Comparison of ENCODE assay signal across 10 mouse cellular contexts in the genomic region with DNA sequence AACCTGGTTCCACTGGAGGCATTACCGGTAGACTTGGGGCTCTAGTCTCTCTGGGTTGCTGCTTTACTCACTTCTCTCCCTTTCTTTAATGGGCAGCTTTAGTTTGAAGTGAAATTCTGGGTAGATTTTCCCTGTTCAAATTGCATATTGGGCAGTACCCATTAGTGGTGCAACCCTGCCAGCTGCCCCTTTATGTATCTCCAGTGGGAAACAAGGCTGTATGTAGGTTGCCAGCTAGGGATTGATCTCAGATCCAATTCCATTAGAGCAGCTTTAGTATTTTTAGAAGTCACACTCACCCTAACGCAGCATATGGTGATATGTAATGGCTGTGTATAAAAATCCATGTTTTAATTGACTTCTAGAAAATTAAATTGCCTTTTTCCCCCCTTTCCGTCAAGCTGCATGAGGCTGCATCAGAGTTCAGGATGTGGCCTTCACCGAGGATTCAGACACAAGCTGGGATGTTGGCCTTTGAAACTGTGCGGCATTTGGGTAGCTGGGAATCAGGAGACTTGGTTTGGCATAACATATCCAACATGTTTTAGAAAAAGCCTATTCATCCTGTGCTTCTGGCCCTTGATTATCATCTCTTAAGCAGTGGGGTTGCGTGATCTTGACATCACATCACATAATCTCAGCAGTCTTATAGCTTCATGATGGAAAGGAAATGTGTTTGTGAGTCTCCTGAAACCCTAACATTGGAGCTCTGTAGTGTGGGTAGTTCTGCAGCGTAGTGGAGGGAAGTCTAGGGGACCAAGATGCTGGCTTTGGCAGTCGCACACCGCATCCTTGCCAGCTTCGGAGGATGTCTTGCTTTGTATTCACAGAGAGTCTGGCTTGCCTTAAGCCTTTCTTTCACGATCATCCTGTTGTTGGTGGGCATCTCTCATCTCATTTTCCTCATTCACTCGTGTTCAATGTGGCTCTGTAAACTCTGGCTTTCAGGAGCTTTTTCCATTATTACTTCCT. TPM values are rescaled to one million over a fixed set of nuclear protein-coding genes. Genes with fewer than 3 reads are reported as not detected.
A peak's percentile ranks its signal among the peaks of the same experiment; 100 is the strongest.
DNase-seq lines count a peak whose midpoint lies in the region; ATAC-seq lines count a peak whose summit lies in the region.
"Had no signal": no experiment of that assay in that cellular context is flagged by ENCODE, and none has a peak within 500 bp of the region (broad histone marks: within the 10 kb centered on the region; RNA-seq: fewer than 3 reads in every experiment).

No protein-coding gene starts in this region.

- DNase-seq in left cerebral cortex, adult 18-20 months (ENCODE audit: low spot score in 2 of 2): peak; percentile 69 to 72
- DNase-seq in left cerebral cortex, adult 11 months (ENCODE audit: low spot score): no peak
- DNase-seq in layer of hippocampus, postnatal 36 days: peak; percentile 43 to 72
- peak; percentile 70 to 74 for DNase-seq in right cerebral cortex, postnatal 36 days (ENCODE audit: low spot score in 2 of 2)
- no peak for DNase-seq in adrenal gland, postnatal 10 days
- DNase-seq in heart, adult 8-10 months (ENCODE audit: low spot score): no peak

- ATAC-seq in forebrain, embryonic 16.5 days: peak; percentile 65
- ATAC-seq in kidney, embryonic 14.5 days (ENCODE audit: low FRiP score, low TSS enrichment): no peak

- no peak overlapping the region for H3K4me3 ChIP-seq in forebrain, embryonic 16.5 days (replicated peaks; ENCODE audit: low read length)
- no peak overlapping the region for H3K4me3 ChIP-seq in kidney, embryonic 14.5 days (ENCODE audit: low read length)
- H3K4me3 ChIP-seq: limb, embryonic 15.5 days had no signal

- no peak overlapping the region for H3K4me2 ChIP-seq in forebrain, embryonic 16.5 days (ENCODE audit: low read length)
- no peak overlapping the region for H3K4me2 ChIP-seq in kidney, embryonic 14.5 days (replicated peaks; ENCODE audit: low read depth, low read length)
- H3K4me2 ChIP-seq: limb, embryonic 15.5 days had no signal

- no peak overlapping the region for H3K9ac ChIP-seq in forebrain, embryonic 16.5 days (replicated peaks; ENCODE audit: low read depth, low read length)
- no peak overlapping the region for H3K9ac ChIP-seq in kidney, embryonic 14.5 days (ENCODE audit: low read depth, low read length)
- H3K9ac ChIP-seq: limb, embryonic 15.5 days had no signal

- no peaks in the 10 kb centered on the region for H3K36me3 ChIP-seq in forebrain, embryonic 16.5 days (ENCODE audit: control insufficient read depth, insufficient read depth)
- no peaks in the 10 kb centered on the region for H3K36me3 ChIP-seq in kidney, embryonic 14.5 days (ENCODE audit: control insufficient read depth, insufficient read depth, low read length)
- H3K36me3 ChIP-seq: limb, embryonic 15.5 days had no signal

- H3K9me3 ChIP-seq in forebrain, embryonic 16.5 days (ENCODE audit: control insufficient read depth, low read length): no peaks in the 10 kb centered on the region
- H3K9me3 ChIP-seq in kidney, embryonic 14.5 days (ENCODE audit: control insufficient read depth, low read length): no peaks in the 10 kb centered on the region
- H3K9me3 ChIP-seq: limb, embryonic 15.5 days had no signal

- H3K27me3 ChIP-seq in forebrain, embryonic 16.5 days (replicated peaks; ENCODE audit: control insufficient read depth, insufficient read depth, low read length): no peaks in the 10 kb centered on the region
- no peaks in the 10 kb centered on the region for H3K27me3 ChIP-seq in kidney, embryonic 14.5 days (ENCODE audit: control insufficient read depth, insufficient read depth, low read length)
- H3K27me3 ChIP-seq: limb, embryonic 15.5 days had no signal

- WGBS in forebrain, embryonic 16.5 days: 51% methylated on average over 12 of the region's 12 CpGs
- WGBS in kidney, embryonic 14.5 days: 95% methylated on average over 12 of the region's 12 CpGs

- H3K27ac ChIP-seq in forebrain, embryonic 16.5 days (ENCODE audit: low read length): peak overlapping the region; percentile 83
- H3K27ac ChIP-seq in kidney, embryonic 14.5 days (ENCODE audit: low read depth, low read length): no peak overlapping the region
- H3K27ac ChIP-seq: limb, embryonic 15.5 days; macrophage had no signal

- H3K4me1 ChIP-seq in forebrain, embryonic 16.5 days (replicated peaks; ENCODE audit: control insufficient read depth, insufficient read depth, low read length): peaks cover 46% of the 10 kb centered on the region
- no peaks in the 10 kb centered on the region for H3K4me1 ChIP-seq in kidney, embryonic 14.5 days (ENCODE audit: control insufficient read depth, insufficient read depth, low read length)
- H3K4me1 ChIP-seq: limb, embryonic 15.5 days had no signal

RNA-seq across cellular contexts. Expression of a gene that starts 56.0 kb away (rescaled TPM):
- 100 to 1,000 TPM; 252 to 272 TPM for total RNA-seq in left cerebral cortex, adult 18-20 months (2021)
- 104 TPM in 2 replicates for polyA plus RNA-seq in forebrain, embryonic 16.5 days (2015; fragmentation: Nextera tagmentation; extraction: Ambion mirVana)
- 100 to 1,000 TPM; 280 to 322 TPM for total RNA-seq in layer of hippocampus, postnatal 36 days (2021)
- 10 to 100 TPM; 11.4 to 12.6 TPM for total RNA-seq in adrenal gland, postnatal 10 days (2021)
- 1 to 10 TPM; 5.2 to 9.7 (median 7.2) TPM for total RNA-seq in heart, adult 8-10 months (2022)
- polyA plus RNA-seq in kidney, embryonic 14.5 days (2014; fragmentation: Nextera tagmentation; extraction: Ambion mirVana): 11.4 and 16.5 TPM in 2 replicates
- polyA plus RNA-seq: macrophage had no signal

Comparison
In these comparisons a context has a peak if more than half of its experiments do, and no peak if none do; other contexts are left out.
1. DNase-seq: peak in left cerebral cortex, adult 18-20 months (2 of 2), layer of hippocampus, postnatal 36 days (2 of 2) and right cerebral cortex, postnatal 36 days (2 of 2); none in left cerebral cortex, adult 11 months (single experiment), adrenal gland, postnatal 10 days (single experiment) and heart, adult 8-10 months (single experiment).
2. RNA of a gene that starts 56.0 kb away (total RNA-seq): 280 to 322 TPM in layer of hippocampus, postnatal 36 days and 252 to 272 TPM in left cerebral cortex, adult 18-20 months; 11.4 to 12.6 TPM in adrenal gland, postnatal 10 days and 5.2 to 9.7 TPM in heart, adult 8-10 months; every median in the first group is over 10 times any median in the second.